Mouse (Mus musculus): ENCODE measurements around the gene Nifk.

Gene Nifk

DNA sequence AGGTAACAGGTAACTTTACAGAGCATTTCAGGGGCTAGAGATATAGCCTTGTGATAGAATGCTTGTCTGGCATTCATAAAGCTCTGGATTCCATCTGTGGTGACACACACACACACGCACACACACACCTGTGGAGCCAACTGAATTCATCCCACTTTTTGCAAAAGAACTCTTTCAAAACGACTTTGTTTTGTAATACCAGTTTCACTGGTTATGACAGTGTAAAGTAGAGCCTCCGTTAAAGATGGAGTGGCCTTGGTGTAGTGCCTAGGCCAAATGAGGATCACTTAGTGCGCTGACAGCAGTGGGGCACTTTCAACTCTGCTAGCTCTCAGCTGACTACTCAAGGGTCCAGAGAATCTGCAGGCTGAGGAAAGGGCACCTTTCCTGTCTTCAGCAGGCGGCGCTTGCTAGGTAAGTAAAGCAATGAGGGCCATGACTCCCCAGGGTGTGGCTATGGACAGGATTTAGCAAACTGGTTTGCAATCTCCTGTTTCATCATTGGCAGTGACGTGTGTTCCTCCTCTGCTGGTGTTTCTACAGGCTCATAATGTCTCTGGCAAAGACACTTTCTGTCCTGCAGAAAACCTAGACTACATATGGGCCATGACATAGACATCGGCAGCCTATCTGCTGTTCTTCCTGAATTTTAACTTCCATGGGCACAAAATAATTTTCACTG is 58.6 kb downstream of the Nifk start:
- no peak for DNase-seq (ENCODE audit: low spot score)

Measured in ovary, postnatal 14 days (tissue).